Mouse (Mus musculus): ENCODE results near the gene Maneal. TPM values are rescaled to one million over a fixed set of nuclear protein-coding genes. Genes with fewer than 3 reads are reported as not detected.

Maneal gene
- total RNA-seq, 1 experiment = 5.4 TPM

DNA sequence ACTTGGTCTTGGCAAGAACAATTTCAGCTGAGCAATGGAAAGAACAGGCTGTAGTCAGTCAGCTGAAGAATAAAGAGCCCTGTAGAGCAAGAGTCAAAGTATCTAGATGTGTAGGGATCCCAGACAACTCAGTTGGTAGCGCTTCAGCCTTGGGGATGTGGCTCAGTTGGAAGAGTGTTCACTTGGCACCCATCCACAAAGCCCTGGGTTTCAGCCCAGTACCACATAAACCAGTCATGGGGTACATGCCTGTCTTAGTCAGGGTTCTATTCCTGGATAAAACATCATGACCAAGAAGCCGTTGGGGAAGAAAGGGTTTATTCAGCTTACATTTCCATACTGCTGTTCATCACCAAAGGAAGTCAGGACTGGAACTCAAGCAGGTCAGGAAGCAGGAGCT is 28.0 kb upstream of the Maneal start:
- Histone ChIP-seq H3K4me3 (ENCODE audit: insufficient read depth in 1 of 2, low read depth in 1 of 2, low read length in 2 of 2, poor library complexity in 1 of 2, severe bottlenecking in 1 of 2) (no peak overlapping the region), H3K27ac (ENCODE audit: insufficient read depth, low read depth, low read length, poor library complexity, severe bottlenecking) (no peak overlapping the region), H3K4me1 (ENCODE audit: control insufficient read depth in 2 of 2, insufficient read depth in 2 of 2, low read length in 2 of 2, poor library complexity in 1 of 2) (peaks cover 0 to 7% of the 10 kb centered on the region in 2 experiments; a peak in 1 of 4 replicates), H3K9ac (ENCODE audit: insufficient read depth, low read depth, low read length, poor library complexity, severe bottlenecking) (no peak overlapping the region), H3K9me3 (ENCODE audit: control insufficient read depth, insufficient read depth, low read depth, low read length) (no peaks in the 10 kb centered on the region), H3K36me3 (ENCODE audit: control insufficient read depth, insufficient read depth, low read length, poor library complexity, severe bottlenecking) (no peaks in the 10 kb centered on the region)
- in situ Hi-C loops (cut with MboI; ENCODE audit: low sequenced_read_pairs in 2 of 2, unreplicated experiment in 2 of 2) = no loop called here
- TF ChIP-seq HCFC1 (IDR thresholded peaks at IDR 0.05; ENCODE audit: borderline replicate concordance, insufficient read depth, low read length) (no peak), ZNF384 (IDR thresholded peaks at IDR 0.05; ENCODE audit: low read depth, low read length) (no peak), ZC3H11A (IDR thresholded peaks at IDR 0.05; ENCODE audit: borderline replicate concordance, low read depth, low read length) (no peak), MAFK (IDR thresholded peaks at IDR 0.05; ENCODE audit: insufficient read depth, low read depth, low read length) (no peak), CHD2 (IDR thresholded peaks at IDR 0.05; ENCODE audit: low read depth, low read length) (no peak)
- DNase-seq (ENCODE audit: low read depth, low spot score) = no peak

DNA sequence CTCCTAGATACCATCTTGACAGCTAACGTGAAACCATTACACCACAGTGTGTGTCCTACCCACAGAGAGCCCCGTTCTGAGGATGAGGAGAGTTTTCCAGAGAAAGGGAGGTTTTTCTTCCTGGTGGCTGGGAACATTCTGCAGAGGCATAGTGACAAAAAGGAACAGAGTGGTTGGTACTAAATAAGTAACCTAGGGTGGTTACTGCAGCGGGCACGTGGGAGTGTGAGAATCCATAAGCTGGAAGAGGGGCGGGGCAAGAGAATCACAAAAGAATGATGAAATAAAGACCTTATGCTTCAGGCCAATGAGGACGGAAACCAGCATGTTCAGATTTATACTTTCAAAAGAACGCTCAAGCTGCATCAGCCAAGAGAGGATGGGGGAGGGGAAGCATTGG is 26.7 kb upstream of the Maneal start:
- in situ Hi-C loops (cut with MboI; ENCODE audit: low sequenced_read_pairs in 2 of 2, unreplicated experiment in 2 of 2) = no loop called here
- no peaks in the 10 kb centered on the region for H3K36me3 ChIP-seq (ENCODE audit: control insufficient read depth, insufficient read depth, low read length, poor library complexity, severe bottlenecking)
- H3K9ac ChIP-seq (ENCODE audit: insufficient read depth, low read depth, low read length, poor library complexity, severe bottlenecking) = no peak overlapping the region
- H3K9me3 ChIP-seq (ENCODE audit: control insufficient read depth, insufficient read depth, low read depth, low read length) = no peaks in the 10 kb centered on the region
- TF ChIP-seq MAFK (IDR thresholded peaks at IDR 0.05; ENCODE audit: insufficient read depth, low read depth, low read length) (no peak), CHD2 (IDR thresholded peaks at IDR 0.05; ENCODE audit: low read depth, low read length) (no peak), ZNF384 (IDR thresholded peaks at IDR 0.05; ENCODE audit: low read depth, low read length) (no peak), HCFC1 (IDR thresholded peaks at IDR 0.05; ENCODE audit: borderline replicate concordance, insufficient read depth, low read length) (no peak)
- no peak for DNase-seq (ENCODE audit: low read depth, low spot score)
- H3K4me3 ChIP-seq (ENCODE audit: insufficient read depth in 1 of 2, low read depth in 1 of 2, low read length in 2 of 2, poor library complexity in 1 of 2, severe bottlenecking in 1 of 2) = no peak overlapping the region
- H3K27ac ChIP-seq (ENCODE audit: insufficient read depth, low read depth, low read length, poor library complexity, severe bottlenecking) = no peak overlapping the region
- peaks cover 0 to 3% of the 10 kb centered on the region in 2 experiments; a peak in 1 of 4 replicates for H3K4me1 ChIP-seq (ENCODE audit: control insufficient read depth in 2 of 2, insufficient read depth in 2 of 2, low read length in 2 of 2, poor library complexity in 1 of 2)

DNA sequence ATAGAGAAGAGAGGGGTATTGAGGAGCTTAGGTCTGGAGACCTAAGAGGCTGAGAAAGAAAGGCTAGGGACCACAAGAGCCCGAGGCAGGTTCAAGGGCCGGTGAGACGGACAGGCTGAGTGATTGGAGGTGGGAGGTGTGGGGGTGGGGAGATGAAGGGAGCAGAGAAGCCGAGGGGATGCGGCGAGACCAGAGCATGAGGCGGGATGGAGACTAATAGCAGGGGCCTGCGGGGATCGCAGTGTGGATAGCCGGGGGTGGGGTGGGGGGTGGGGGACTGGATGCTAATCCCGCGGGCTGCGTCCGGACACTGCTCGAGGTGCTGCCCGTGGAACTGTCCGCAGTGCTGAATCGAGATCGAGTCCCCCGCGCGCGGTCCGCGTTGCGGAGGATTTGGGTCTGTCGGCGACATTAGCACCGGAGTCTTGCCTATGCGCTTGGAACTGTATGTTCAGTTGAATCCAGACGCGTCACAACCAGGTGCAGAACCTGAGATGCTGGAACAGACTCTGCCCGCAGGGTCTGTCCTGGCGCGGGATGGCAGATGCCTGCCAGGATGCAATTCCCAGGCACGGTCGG is 20.3 kb upstream of the Maneal start:
- Histone ChIP-seq H3K9me3 (ENCODE audit: control insufficient read depth, insufficient read depth, low read depth, low read length) (no peaks in the 10 kb centered on the region), H3K36me3 (ENCODE audit: control insufficient read depth, insufficient read depth, low read length, poor library complexity, severe bottlenecking) (no peaks in the 10 kb centered on the region), H3K4me3 (ENCODE audit: insufficient read depth in 1 of 2, low read depth in 1 of 2, low read length in 2 of 2, poor library complexity in 1 of 2, severe bottlenecking in 1 of 2) (peak overlapping the region; percentile 68), H3K4me1 (ENCODE audit: control insufficient read depth in 2 of 2, insufficient read depth in 2 of 2, low read length in 2 of 2, poor library complexity in 1 of 2) (peaks cover 0 to 16% of the 10 kb centered on the region in 2 experiments; a peak in 1 of 4 replicates), H3K27ac (ENCODE audit: insufficient read depth, low read depth, low read length, poor library complexity, severe bottlenecking) (no peak overlapping the region), H3K9ac (ENCODE audit: insufficient read depth, low read depth, low read length, poor library complexity, severe bottlenecking) (no peak overlapping the region)
- no peak for DNase-seq (ENCODE audit: low read depth, low spot score)
- TF ChIP-seq MAFK (IDR thresholded peaks at IDR 0.05; ENCODE audit: insufficient read depth, low read depth, low read length) = no peak
- TF ChIP-seq ZC3H11A (IDR thresholded peaks at IDR 0.05; ENCODE audit: borderline replicate concordance, low read depth, low read length) = no peak
- TF ChIP-seq HCFC1 (IDR thresholded peaks at IDR 0.05; ENCODE audit: borderline replicate concordance, insufficient read depth, low read length) = no peak
- no peak for TF ChIP-seq ZNF384 (IDR thresholded peaks at IDR 0.05; ENCODE audit: low read depth, low read length)
- no peak for TF ChIP-seq CHD2 (IDR thresholded peaks at IDR 0.05; ENCODE audit: low read depth, low read length)
- in situ Hi-C loops (cut with MboI; ENCODE audit: low sequenced_read_pairs in 2 of 2, unreplicated experiment in 2 of 2) = no loop called here

GRCm38 (mm10) chr4:124881341-124881908 is 19.5 kb upstream of the Maneal start:
- Histone ChIP-seq H3K9me3 (ENCODE audit: control insufficient read depth, insufficient read depth, low read depth, low read length) (no peaks in the 10 kb centered on the region), H3K27ac (ENCODE audit: insufficient read depth, low read depth, low read length, poor library complexity, severe bottlenecking) (no peak overlapping the region), H3K9ac (ENCODE audit: insufficient read depth, low read depth, low read length, poor library complexity, severe bottlenecking) (no peak overlapping the region), H3K4me3 (ENCODE audit: insufficient read depth in 1 of 2, low read depth in 1 of 2, low read length in 2 of 2, poor library complexity in 1 of 2, severe bottlenecking in 1 of 2) (peak overlapping the region; percentile 68), H3K36me3 (ENCODE audit: control insufficient read depth, insufficient read depth, low read length, poor library complexity, severe bottlenecking) (no peaks in the 10 kb centered on the region), H3K4me1 (ENCODE audit: control insufficient read depth in 2 of 2, insufficient read depth in 2 of 2, low read length in 2 of 2, poor library complexity in 1 of 2) (peaks cover 0 to 16% of the 10 kb centered on the region in 2 experiments; a peak in 1 of 4 replicates)
- TF ChIP-seq ZNF384 (IDR thresholded peaks at IDR 0.05; ENCODE audit: low read depth, low read length) = no peak
- TF ChIP-seq HCFC1 (IDR thresholded peaks at IDR 0.05; ENCODE audit: borderline replicate concordance, insufficient read depth, low read length) = no peak
- no peak for TF ChIP-seq ZC3H11A (IDR thresholded peaks at IDR 0.05; ENCODE audit: borderline replicate concordance, low read depth, low read length)
- no peak for TF ChIP-seq CHD2 (IDR thresholded peaks at IDR 0.05; ENCODE audit: low read depth, low read length)
- TF ChIP-seq MAFK (IDR thresholded peaks at IDR 0.05; ENCODE audit: insufficient read depth, low read depth, low read length) = no peak
- in situ Hi-C loops (cut with MboI; ENCODE audit: low sequenced_read_pairs in 2 of 2, unreplicated experiment in 2 of 2) = no loop called here
- DNase-seq (ENCODE audit: low read depth, low spot score) = peak; percentile 75
